Mouse (Mus musculus) cortical plate, adult 2 months (tissue): ENCODE measurements around the gene Cd47. TPM values are rescaled to one million over a fixed set of nuclear protein-coding genes. Genes with fewer than 3 reads are reported as not detected.
A peak's percentile ranks its signal among the peaks of the same experiment; 100 is the strongest.

Experiments used
- H3K27ac ChIP-seq: fragments of 200-500 bp; 2 replicates; pipeline ENCODE4 v1.5.1; 2012; ENCODE audit warnings: low read length, control low read depth, inconsistent platforms; ENCODE audit not compliant: insufficient read depth
- H3K4me1 ChIP-seq: fragments of 200-500 bp; 2 replicates; pipeline ENCODE4 v1.6.1; 2011; ENCODE audit warnings: low read length; ENCODE audit not compliant: control insufficient read depth, insufficient read depth
- H3K4me3 ChIP-seq: fragments of 200-500 bp; 2 replicates; pipeline ENCODE4 v1.5.1; 2011; ENCODE audit warnings: mild to moderate bottlenecking, low read length, control low read depth; ENCODE audit not compliant: insufficient read depth
- CTCF ChIP-seq: fragments of 200-500 bp; IDR thresholded peaks from 2 replicates; pipeline ENCODE4 v1.5.1; 2011; ENCODE audit warnings: mild to moderate bottlenecking, control low read depth, low read length; ENCODE audit not compliant: insufficient read depth; ENCODE audit errors: extremely low read depth
- POLR2A ChIP-seq: fragments of 200-500 bp; IDR thresholded peaks from 2 replicates; pipeline ENCODE4 v1.6.1; 2011; ENCODE audit warnings: mild to moderate bottlenecking, low read length, control low read depth; ENCODE audit not compliant: insufficient read depth; ENCODE audit errors: extremely low read depth
- polyA plus RNA-seq: library from polyadenylated mRNA; depleted of rRNA; stranded (reverse); fragments of >200 nt; gene quantifications from 2 replicates; pipeline ENCODE4 v1.2.3, GENCODE M21; 2012; rRNA removed

The Cd47 gene
- 108 and 112 TPM in 2 replicates for polyA plus RNA-seq

DNA sequence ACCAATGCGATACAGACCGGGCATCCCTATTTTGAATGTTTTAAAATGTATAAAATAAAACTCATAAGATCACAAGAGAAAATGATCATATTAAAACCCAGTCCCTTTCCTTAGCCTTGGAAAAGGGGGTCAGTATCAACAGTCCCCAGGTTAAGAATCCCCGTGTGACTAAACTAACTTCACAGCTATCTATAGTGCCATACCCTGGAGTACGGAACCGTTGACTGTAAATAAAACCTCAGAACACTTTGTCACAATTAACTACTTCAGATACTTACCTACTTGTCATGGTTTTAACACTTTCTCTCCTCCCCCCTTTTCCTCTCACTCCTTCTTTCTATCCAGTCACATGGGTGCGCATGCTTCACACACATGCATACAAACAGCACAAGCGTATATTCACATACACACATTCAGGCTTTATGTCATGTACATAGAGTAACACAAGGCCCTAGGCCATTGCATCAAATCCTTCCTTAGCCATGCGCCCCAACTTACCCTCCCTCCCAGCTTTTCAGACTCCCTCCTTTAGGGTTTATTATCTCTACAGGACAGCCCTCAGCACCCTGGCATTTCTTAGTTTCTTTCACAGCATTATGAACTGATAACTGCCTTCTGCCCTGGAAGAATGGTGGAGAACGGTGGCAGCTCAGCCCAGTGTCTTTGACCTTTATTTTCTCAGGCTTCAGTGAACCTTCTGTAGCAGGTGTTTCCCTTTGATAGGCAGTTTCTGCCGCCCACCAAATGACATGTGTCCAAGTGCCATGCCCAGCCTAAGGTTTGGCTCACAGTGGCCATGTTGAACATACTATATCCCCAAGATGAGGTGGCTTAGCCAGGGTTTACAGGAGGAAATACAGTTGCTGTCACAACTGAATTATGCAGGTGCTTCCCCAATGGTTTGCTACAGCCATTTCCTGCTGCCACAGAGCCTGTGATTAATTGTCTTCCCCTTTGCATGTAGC is at the start of gene Cd47:
Gene Cd47, plus strand, starts transcription at position 937 of the 965 bp plus-strand sequence.
- Histone ChIP-seq H3K4me1 (no peaks in the 10 kb centered on the region), H3K27ac (no peak within 1 kb of the TSS)
- no peak for TF ChIP-seq POLR2A
- TF ChIP-seq CTCF = no peak

GRCm38 (mm10) chr16:49752906-49753305 is 47.4 kb upstream of the Cd47 start:
- H3K27ac ChIP-seq = no peak overlapping the region; the same call in 1 of the 2 replicates
- TF ChIP-seq POLR2A (no peak), CTCF (no peak)
- H3K4me1 ChIP-seq = peaks cover 1% of the 10 kb centered on the region; the same call in 1 of the 2 replicates

More for the DNA sequence above, at the start of gene Cd47:
- H3K4me3 ChIP-seq = no peak within 1 kb of the TSS

DNA sequence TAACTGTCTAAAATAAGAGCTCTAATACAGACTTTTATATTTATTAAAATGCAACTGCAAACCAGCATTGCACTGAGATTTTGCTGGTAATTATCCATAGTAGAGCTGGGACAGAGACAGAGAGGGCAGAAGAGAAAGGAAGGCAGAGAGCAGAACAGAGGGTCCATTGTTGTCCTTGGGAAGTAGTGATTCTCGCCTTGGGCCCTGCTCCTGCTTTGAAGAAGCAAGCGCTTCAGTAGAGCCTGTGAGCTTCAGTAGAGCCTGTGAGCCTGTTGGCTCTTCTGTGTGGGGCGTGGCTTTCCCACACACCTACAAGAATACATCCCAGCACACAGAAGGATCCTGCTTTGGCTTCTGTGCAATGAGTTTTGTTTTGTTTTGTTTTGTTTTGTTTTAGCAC is 47.0 kb upstream of the Cd47 start:
- H3K4me1 ChIP-seq = peaks cover 1% of the 10 kb centered on the region; the same call in 1 of the 2 replicates
- no peak overlapping the region for H3K27ac ChIP-seq
- no peak for TF ChIP-seq CTCF
- no peak for TF ChIP-seq POLR2A
- H3K4me3 ChIP-seq = no peak overlapping the region

More at GRCm38 (mm10) chr16:49752906-49753305, 47.4 kb upstream of the Cd47 start:
- no peak overlapping the region for H3K4me3 ChIP-seq

DNA sequence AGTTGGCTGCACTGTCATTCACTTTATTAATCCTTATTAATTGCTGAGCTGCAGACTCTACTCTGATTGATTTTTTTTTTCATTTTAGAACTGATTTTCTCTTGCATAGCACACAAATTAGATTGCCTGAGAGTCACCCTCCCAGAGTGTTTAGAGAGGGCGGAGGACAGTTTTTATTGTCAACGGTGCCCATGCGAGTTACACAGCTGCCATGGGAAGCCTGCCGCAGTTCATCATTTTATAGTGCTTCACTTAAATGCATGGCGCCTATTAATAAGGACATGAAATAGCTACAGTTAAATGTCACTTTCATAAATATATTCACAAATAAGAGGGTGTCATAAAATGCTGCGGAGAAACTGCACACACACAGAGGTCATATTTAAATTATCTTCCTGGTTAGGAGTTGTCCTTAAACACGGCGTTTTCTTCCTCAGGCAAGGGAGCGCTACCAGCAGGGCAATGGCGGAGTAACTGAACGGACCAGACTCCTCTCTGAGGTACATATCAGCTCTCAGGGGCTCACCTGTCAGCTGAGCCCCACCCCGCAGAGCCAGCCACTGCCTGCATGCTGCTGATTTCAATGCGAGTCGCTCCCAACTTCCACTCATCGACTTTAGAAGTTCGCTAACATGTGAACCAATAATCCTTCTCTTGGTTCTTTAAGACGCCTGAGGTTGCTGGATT is 39.7 kb upstream of the Cd47 start:
- Histone ChIP-seq H3K27ac (no peak overlapping the region), H3K4me1 (no peaks in the 10 kb centered on the region), H3K4me3 (no peak overlapping the region)
- TF ChIP-seq POLR2A = no peak
- TF ChIP-seq CTCF = no peak

DNA sequence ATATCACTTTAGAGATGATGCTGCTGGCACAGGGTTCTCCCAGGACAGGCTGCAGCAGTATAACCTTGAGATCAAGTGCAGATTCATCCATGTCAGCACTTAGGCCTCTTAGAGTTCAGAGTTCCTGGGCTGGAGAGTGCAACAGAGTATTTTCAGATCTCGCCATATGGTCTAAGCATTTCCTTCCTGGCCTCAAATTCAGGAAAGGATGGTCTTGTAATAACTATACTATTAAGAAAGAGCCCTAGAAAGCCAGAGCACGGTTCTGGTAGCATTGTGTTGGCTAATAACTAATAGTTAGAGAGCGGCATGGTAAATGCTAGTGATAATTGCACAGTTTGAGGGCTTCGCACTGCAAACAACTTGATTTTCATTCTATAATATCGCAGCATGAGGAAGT is 38.4 kb upstream of the Cd47 start:
- Histone ChIP-seq H3K4me1 (no peaks in the 10 kb centered on the region), H3K4me3 (no peak overlapping the region), H3K27ac (no peak overlapping the region)
- no peak for TF ChIP-seq CTCF
- TF ChIP-seq POLR2A = no peak

- H3K4me1 ChIP-seq = no peaks in the 10 kb centered on the region
- H3K4me3 ChIP-seq = no peak overlapping the region
- TF ChIP-seq POLR2A = no peak
- 0 out of 2 replicates have a peak, but pooled peaks have one; percentile 7 for TF ChIP-seq CTCF
- no peak overlapping the region for H3K27ac ChIP-seq
Measured at GRCm38 (mm10) chr16:49766326-49766725, 34.0 kb upstream of the Cd47 start.

DNA sequence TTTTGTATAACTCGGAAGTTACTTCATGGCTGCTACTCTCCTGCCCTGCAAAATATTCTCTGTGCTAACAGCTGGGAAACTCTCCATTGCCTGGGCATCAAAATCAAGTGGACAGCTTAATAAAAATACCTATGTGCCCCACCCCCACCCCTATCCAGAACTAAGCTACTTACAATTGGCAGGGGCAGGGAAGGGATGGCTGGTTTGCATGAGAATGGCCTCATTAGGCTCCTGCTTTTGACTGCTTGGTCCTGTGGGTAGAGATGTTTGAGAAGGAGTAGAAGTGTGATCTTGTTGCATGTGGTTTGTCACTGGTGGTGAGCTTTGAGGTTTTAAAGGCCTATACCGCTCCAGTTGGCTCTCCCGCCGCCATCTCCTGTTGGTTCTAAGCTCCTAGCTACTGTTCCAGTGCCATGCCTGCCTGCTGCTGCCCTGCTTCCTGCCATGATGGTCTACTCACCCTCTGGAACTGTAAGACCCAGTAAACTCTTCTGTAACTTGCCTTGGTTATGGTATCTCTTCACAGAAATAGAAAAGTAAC is 31.8 kb upstream of the Cd47 start:
- no peaks in the 10 kb centered on the region for H3K4me1 ChIP-seq
- TF ChIP-seq POLR2A (no peak), CTCF (no peak)
- H3K27ac ChIP-seq = no peak overlapping the region
- no peak overlapping the region for H3K4me3 ChIP-seq

DNA sequence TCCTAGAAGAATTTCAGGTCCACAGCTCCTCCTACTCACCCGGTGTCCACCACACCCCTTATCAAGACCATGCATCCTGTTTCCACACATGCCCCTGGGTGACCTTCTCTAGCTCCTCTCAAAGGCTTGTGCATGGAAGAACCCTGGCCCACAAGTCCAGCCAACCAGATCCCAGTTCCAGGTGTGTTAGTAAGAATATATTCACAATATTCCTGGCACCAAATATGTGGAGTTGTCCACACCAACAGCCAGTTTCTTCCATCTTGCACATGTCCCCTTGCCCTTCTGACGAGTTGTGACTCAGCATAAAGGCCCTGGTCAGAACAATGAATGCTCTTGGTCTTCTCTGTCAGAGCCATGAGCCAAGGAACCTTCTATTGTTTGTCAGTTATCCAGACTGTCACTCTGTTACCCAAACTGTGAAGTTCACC is 30.5 kb upstream of the Cd47 start:
- no peak overlapping the region for H3K27ac ChIP-seq
- H3K4me3 ChIP-seq = no peak overlapping the region
- TF ChIP-seq POLR2A (no peak), CTCF (no peak)
- no peaks in the 10 kb centered on the region for H3K4me1 ChIP-seq
